Mouse (Mus musculus) gastrocnemius, postnatal 10 days (tissue): Measurements from ENCODE around the gene Cdk8. TPM values are rescaled to one million over a fixed set of nuclear protein-coding genes. Genes with fewer than 3 reads are reported as not detected.

Experiments
- DNase-seq: peaks from one replicate; pipeline ENCODE4 v3.0.0; 2021; ENCODE audit warnings: mixed read lengths
- total RNA-seq, 2 experiments: library from RNA; stranded (reverse); gene quantifications; 2 replicates each; pipeline ENCODE4 v1.2.3; 2021

Gene Cdk8
- total RNA-seq, 2 experiments from 2014 or later: 20.5 to 27.2 TPM

GRCm38 (mm10) chr5:146232056-146232675 is 1.1 kb downstream of the Cdk8 start:
- no peak for DNase-seq

GRCm38 (mm10) chr5:146232816-146233215 is 1.8 kb downstream of the Cdk8 start:
- no peak for DNase-seq

- no peak for DNase-seq
Observed at GRCm38 (mm10) chr5:146234336-146234735, 3.3 kb downstream of the Cdk8 start.

- DNase-seq: no peak
Observed at GRCm38 (mm10) chr5:146238274-146238673, 7.2 kb downstream of the Cdk8 start.

GRCm38 (mm10) chr5:146240771-146241170 is 9.7 kb downstream of the Cdk8 start:
- DNase-seq: no peak

- DNase-seq: no peak
Observed at GRCm38 (mm10) chr5:146241202-146241601, 10.2 kb downstream of the Cdk8 start.

GRCm38 (mm10) chr5:146245193-146245592 is 14.2 kb downstream of the Cdk8 start:
- no peak for DNase-seq

- DNase-seq: no peak
Observed at GRCm38 (mm10) chr5:146245646-146246370, 14.8 kb downstream of the Cdk8 start.

- no peak for DNase-seq
Observed at GRCm38 (mm10) chr5:146246386-146246785, 15.4 kb downstream of the Cdk8 start.

- no peak for DNase-seq
Observed at GRCm38 (mm10) chr5:146247709-146248108, 16.7 kb downstream of the Cdk8 start.

GRCm38 (mm10) chr5:146248746-146249145 is 17.7 kb downstream of the Cdk8 start:
- no peak for DNase-seq

- no peak for DNase-seq
Observed at GRCm38 (mm10) chr5:146250369-146251075, 19.5 kb downstream of the Cdk8 start.

GRCm38 (mm10) chr5:146251663-146252429 is 20.8 kb downstream of the Cdk8 start:
- no peak for DNase-seq

GRCm38 (mm10) chr5:146253644-146254043 is 22.6 kb downstream of the Cdk8 start:
- DNase-seq: no peak

- no peak for DNase-seq
Observed at GRCm38 (mm10) chr5:146260003-146260402, 29.0 kb downstream of the Cdk8 start.

- no peak for DNase-seq
Observed at GRCm38 (mm10) chr5:146265934-146266591, 35.0 kb downstream of the Cdk8 start.

- no peak for DNase-seq
Observed at GRCm38 (mm10) chr5:146267776-146268175, 36.7 kb downstream of the Cdk8 start.

GRCm38 (mm10) chr5:146270593-146270992 is 39.6 kb downstream of the Cdk8 start:
- DNase-seq: no peak

GRCm38 (mm10) chr5:146271662-146272061 is 40.6 kb downstream of the Cdk8 start:
- DNase-seq: no peak

GRCm38 (mm10) chr5:146273096-146273495 is 42.1 kb downstream of the Cdk8 start:
- DNase-seq: no peak

GRCm38 (mm10) chr5:146274420-146275045 is 43.5 kb downstream of the Cdk8 start:
- DNase-seq: no peak
